Mouse (Mus musculus) liver, embryonic 14.5 days (tissue): ENCODE data around the gene Tfdp2. TPM values are rescaled to one million over a fixed set of nuclear protein-coding genes. Genes with fewer than 3 reads are reported as not detected.

Experiments
- ATAC-seq: fragments of 200-750 bp; cut with Nextera tagmentation; 2 replicates; pipeline ENCODE4 v1.8.0; 2017; ENCODE audit warnings: moderate number of reproducible peaks, mild to moderate bottlenecking, moderate library complexity; ENCODE audit not compliant: insufficient read depth
- DNase-seq, 3 experiments: peaks; one replicate each; pipeline ENCODE4 v3.0.0-alpha.2; 2012 to 2013; ENCODE audit warnings: low read depth in 3 of 3, low spot score in 3 of 3
- H3K27ac ChIP-seq: fragments of 300-500 bp; sonication (generic); 2 replicates; pipeline ENCODE4 v1.5.1; 2014; ENCODE audit warnings: moderate library complexity, mild to moderate bottlenecking, control low read depth, inconsistent platforms
- H3K27me3 ChIP-seq: fragments of 300-500 bp; sonication (generic); 2 replicates; pipeline ENCODE4 v1.6.1; 2014; ENCODE audit warnings: mild to moderate bottlenecking, low read length, moderate library complexity; ENCODE audit not compliant: control insufficient read depth, insufficient read depth
- H3K36me3 ChIP-seq: fragments of 300-500 bp; sonication (generic); replicated peaks from 2 replicates; pipeline ENCODE4 v1.6.1; 2014; ENCODE audit warnings: low read depth; ENCODE audit not compliant: control insufficient read depth, insufficient read depth
- H3K4me1 ChIP-seq, 2 experiments: fragments of 200-500 bp in 1 of 2; fragments of 300-500 bp in 1 of 2; sonication (generic) in 1 of 2; replicated peaks; 2 replicates each; pipeline ENCODE4 v1.6.1; 2012 to 2014; ENCODE audit warnings: antibody characterized with exemption in 1 of 2, inconsistent platforms in 1 of 2, low read length in 1 of 2; ENCODE audit not compliant: control insufficient read depth in 2 of 2, insufficient read depth in 2 of 2
- H3K4me2 ChIP-seq: fragments of 300-500 bp; sonication (generic); 2 replicates; pipeline ENCODE4 v1.6.1; 2014; ENCODE audit warnings: low read depth, mild to moderate bottlenecking, control low read depth, moderate library complexity
- H3K4me3 ChIP-seq, 2 experiments: fragments of 200-500 bp in 1 of 2; fragments of 300-500 bp in 1 of 2; sonication (generic) in 1 of 2; 2 replicates each; pipeline ENCODE4 v1.5.1; 2012 to 2014; ENCODE audit warnings: low read depth in 2 of 2, low read length in 2 of 2, mild to moderate bottlenecking in 2 of 2, control low read depth in 1 of 2, inconsistent platforms in 1 of 2, moderate library complexity in 1 of 2; ENCODE audit not compliant: insufficient read depth in 1 of 2
- H3K9ac ChIP-seq: fragments of 300-500 bp; sonication (generic); replicated peaks from 2 replicates; pipeline ENCODE4 v1.6.1; 2014; ENCODE audit warnings: mild to moderate bottlenecking, control low read depth, moderate library complexity
- H3K9me3 ChIP-seq: fragments of 300-500 bp; sonication (generic); 2 replicates; pipeline ENCODE4 v1.6.1; 2016; ENCODE audit warnings: low read length, mixed read lengths; ENCODE audit not compliant: control insufficient read depth
- CTCF ChIP-seq: IDR thresholded peaks from 2 replicates; pipeline ENCODE4 v1.5.1; 2016; ENCODE audit warnings: antibody characterized with exemption, low read depth, control low read depth
- EP300 ChIP-seq: IDR thresholded peaks from 2 replicates; pipeline ENCODE4 v1.6.1; 2016; ENCODE audit warnings: antibody characterized with exemption, low read depth
- WGBS: fragments of 180-500 bp; shearing (Covaris S2); extraction: QIAGEN DNeasy Blood & Tissue Kit; methylation state at CpG from one replicate; pipeline ENCODE4 v1.1.7; 2014; ENCODE audit not compliant: insufficient replicate concordance; 5-methylcytosine and 5-hydroxymethylcytosine counted together
- polyA plus RNA-seq, 2 experiments: library from polyadenylated mRNA; depleted of rRNA in 1 of 2; stranded (reverse) in 1 of 2; unstranded in 1 of 2; fragments of >200 nt; fragmentation: Nextera tagmentation in 1 of 2; extraction: Ambion mirVana in 1 of 2; gene quantifications; 2 replicates each; pipeline versions ENCODE4 v1.2.1 to v1.2.3; 2012 to 2014

The Tfdp2 gene
- polyA plus RNA-seq, 2 experiments = 43.3 to 101 TPM

GRCm38 (mm10) chr9:96207428-96207827, 11.4 kb downstream of the Tfdp2 start:
- Histone ChIP-seq H3K4me1 (0 out of 4 replicates have a peak, but pooled peaks cover 0 to 2% of the 10 kb centered on the region in 2 experiments), H3K36me3 (no peaks in the 10 kb centered on the region), H3K9me3 (no peaks in the 10 kb centered on the region), H3K27me3 (no peaks in the 10 kb centered on the region), H3K4me2 (no peak overlapping the region), H3K4me3 (no peak overlapping the region), H3K27ac (no peak overlapping the region), H3K9ac (no peak overlapping the region)
- WGBS = 73% methylated on average over 3 of the region's 3 CpGs
- DNase-seq (no peak), ATAC-seq (no peak)
- TF ChIP-seq CTCF (no peak), EP300 (no peak)

- TF ChIP-seq EP300 (no peak), CTCF (no peak)
- Histone ChIP-seq H3K36me3 (no peaks in the 10 kb centered on the region), H3K27me3 (no peaks in the 10 kb centered on the region), H3K4me1 (no peaks in the 10 kb centered on the region), H3K27ac (no peak overlapping the region), H3K4me3 (no peak overlapping the region), H3K9me3 (no peaks in the 10 kb centered on the region), H3K4me2 (no peak overlapping the region), H3K9ac (no peak overlapping the region)
- 72% methylated on average over 3 of the region's 3 CpGs for WGBS
- ATAC-seq = no peak
- DNase-seq = no peak
These were observed 17.1 kb downstream of the Tfdp2 start for GRCm38 (mm10) chr9:96213036-96213645.

- no peak for DNase-seq
- Histone ChIP-seq H3K4me2 (no peak overlapping the region), H3K9me3 (no peaks in the 10 kb centered on the region), H3K4me1 (peaks cover 2% of the 10 kb centered on the region in 2 experiments), H3K27ac (no peak overlapping the region), H3K27me3 (no peaks in the 10 kb centered on the region), H3K4me3 (no peak overlapping the region), H3K36me3 (no peaks in the 10 kb centered on the region), H3K9ac (no peak overlapping the region)
- no peak for ATAC-seq
- WGBS = 79% methylated on average over 2 of the region's 2 CpGs
- TF ChIP-seq EP300 (no peak), CTCF (no peak)
These were observed 18.1 kb downstream of the Tfdp2 start for GRCm38 (mm10) chr9:96214171-96214570.

GRCm38 (mm10) chr9:96217299-96217698, 21.2 kb downstream of the Tfdp2 start:
- Histone ChIP-seq H3K27ac (no peak overlapping the region), H3K36me3 (no peaks in the 10 kb centered on the region), H3K9ac (no peak overlapping the region), H3K27me3 (no peaks in the 10 kb centered on the region), H3K9me3 (no peaks in the 10 kb centered on the region), H3K4me2 (no peak overlapping the region), H3K4me1 (peaks cover 3 to 4% of the 10 kb centered on the region in 2 experiments), H3K4me3 (no peak overlapping the region)
- TF ChIP-seq CTCF (no peak), EP300 (no peak)
- no peak for DNase-seq
- no peak for ATAC-seq
- WGBS = 71% methylated on average over 1 of the region's 1 CpGs

- no peaks in the 10 kb centered on the region for H3K9me3 ChIP-seq
- TF ChIP-seq CTCF (peak; percentile 69), EP300 (no peak)
- H3K4me3 ChIP-seq = no peak overlapping the region
- H3K36me3 ChIP-seq = no peaks in the 10 kb centered on the region
- H3K4me2 ChIP-seq = no peak overlapping the region
- H3K27me3 ChIP-seq = no peaks in the 10 kb centered on the region
- no peak overlapping the region for H3K27ac ChIP-seq
- no peak for DNase-seq
- H3K9ac ChIP-seq = no peak overlapping the region
- peaks cover 3 to 4% of the 10 kb centered on the region in 2 experiments for H3K4me1 ChIP-seq
- ATAC-seq = no peak
These were observed 21.7 kb downstream of the Tfdp2 start for GRCm38 (mm10) chr9:96217799-96218198.
